Mouse (Mus musculus): ENCODE results near the gene Ust.

The Ust gene

DNA sequence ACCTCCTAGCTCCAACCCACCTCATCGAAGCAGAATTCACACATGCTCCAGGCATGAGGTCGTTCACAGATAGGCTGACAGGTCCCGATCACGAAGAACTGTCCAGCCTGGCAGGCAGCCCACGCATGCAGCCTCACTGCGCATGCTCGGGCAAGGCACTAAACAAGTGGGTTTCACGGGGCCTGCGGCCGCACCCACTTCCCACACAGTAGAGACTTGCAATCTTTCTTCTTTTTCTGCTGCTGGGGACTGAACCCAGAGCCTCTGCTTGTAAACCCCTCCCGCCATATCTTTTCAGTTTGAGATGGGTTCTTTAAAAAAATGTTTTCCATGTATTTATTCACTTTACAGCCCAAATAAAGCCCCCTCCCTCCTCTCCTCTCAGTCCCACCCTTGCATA is 347.1 kb downstream of the Ust start:
- no peak for DNase-seq
